Mouse (Mus musculus) hindbrain, embryonic 15.5 days (tissue): ENCODE measurements at regions not wholly inside any gene's neighbourhood (a gene's known extent, or its start where the extent isn't known, plus 50 kb on each side); places are given as distances from the start of the nearest gene placed in this dataset.

Experiments used
- ATAC-seq: fragments of 200-750 bp; cut with Nextera tagmentation; 2 replicates; pipeline ENCODE4 v1.8.0; 2017; ENCODE audit warnings: low read depth, moderate number of reproducible peaks, moderate TSS enrichment; ENCODE audit not compliant: low FRiP score
- H3K27ac ChIP-seq: fragments of 300-500 bp; sonication (generic); replicated peaks from 2 replicates; pipeline ENCODE4 v1.5.1; 2015; ENCODE audit warnings: mild to moderate bottlenecking, inconsistent platforms
- H3K27me3 ChIP-seq: fragments of 300-500 bp; sonication (generic); 2 replicates; pipeline ENCODE4 v1.6.1; 2015; ENCODE audit warnings: control low read depth, inconsistent platforms
- H3K36me3 ChIP-seq: fragments of 300-500 bp; sonication (generic); 2 replicates; pipeline ENCODE4 v1.6.1; 2015; ENCODE audit warnings: control low read depth, inconsistent platforms
- H3K4me1 ChIP-seq: fragments of 300-500 bp; sonication (generic); replicated peaks from 2 replicates; pipeline ENCODE4 v1.6.1; 2015; ENCODE audit warnings: control low read depth, inconsistent platforms
- H3K4me2 ChIP-seq: fragments of 300-500 bp; sonication (generic); 2 replicates; pipeline ENCODE4 v1.6.1; 2015; ENCODE audit warnings: moderate library complexity, mild to moderate bottlenecking, inconsistent platforms
- H3K4me3 ChIP-seq: fragments of 300-500 bp; sonication (generic); 2 replicates; pipeline ENCODE4 v1.5.1; 2015; ENCODE audit warnings: mild to moderate bottlenecking, inconsistent platforms
- H3K9ac ChIP-seq: fragments of 300-500 bp; sonication (generic); 2 replicates; pipeline ENCODE4 v1.6.1; 2015; ENCODE audit warnings: inconsistent platforms
- H3K9me3 ChIP-seq: fragments of 300-500 bp; sonication (generic); 2 replicates; pipeline ENCODE4 v1.6.1; 2016; ENCODE audit warnings: control low read depth, inconsistent platforms
- WGBS: fragments of 180-500 bp; shearing (Covaris S2); methylation state at CpG from one replicate; pipeline ENCODE4 v1.1.7; 2015; 5-methylcytosine and 5-hydroxymethylcytosine counted together

- Histone ChIP-seq H3K27me3 (no peaks in the 10 kb centered on the region), H3K4me2 (no peak overlapping the region), H3K36me3 (no peaks in the 10 kb centered on the region), H3K4me1 (no peaks in the 10 kb centered on the region), H3K9ac (no peak overlapping the region), H3K4me3 (no peak overlapping the region), H3K9me3 (no peaks in the 10 kb centered on the region), H3K27ac (no peak overlapping the region)
- no peak for ATAC-seq
- 56% methylated on average over 1 of the region's 1 CpGs for WGBS
Measured at GRCm38 (mm10) chr16:51457166-51457565, 573.9 kb upstream of the Cblb start.

- Histone ChIP-seq H3K9ac (no peak overlapping the region), H3K4me1 (no peaks in the 10 kb centered on the region), H3K36me3 (no peaks in the 10 kb centered on the region), H3K27ac (no peak overlapping the region), H3K4me3 (no peak overlapping the region), H3K9me3 (no peaks in the 10 kb centered on the region), H3K4me2 (no peak overlapping the region), H3K27me3 (no peaks in the 10 kb centered on the region)
- no peak for ATAC-seq
- WGBS: 66% methylated on average over 3 of the region's 3 CpGs
Measured at GRCm38 (mm10) chr16:51475690-51476089, 555.3 kb upstream of the Cblb start.

- no peak overlapping the region for H3K4me2 ChIP-seq
- no peaks in the 10 kb centered on the region for H3K36me3 ChIP-seq
Measured at GRCm38 (mm10) chr16:51496096-51496495, 534.9 kb upstream of the Cblb start.

GRCm38 (mm10) chr16:51497777-51498176, 533.2 kb upstream of the Cblb start:
- H3K9ac ChIP-seq: no peak overlapping the region
- 94% methylated on average over 7 of the region's 7 CpGs for WGBS
- no peak overlapping the region for H3K4me2 ChIP-seq
- no peaks in the 10 kb centered on the region for H3K9me3 ChIP-seq
- H3K4me3 ChIP-seq: no peak overlapping the region
- no peak for ATAC-seq
- no peak overlapping the region for H3K27ac ChIP-seq
- no peaks in the 10 kb centered on the region for H3K4me1 ChIP-seq
- H3K27me3 ChIP-seq: no peaks in the 10 kb centered on the region
- no peaks in the 10 kb centered on the region for H3K36me3 ChIP-seq

More at GRCm38 (mm10) chr16:51496096-51496495, 534.9 kb upstream of the Cblb start:
- Histone ChIP-seq H3K4me3 (no peak overlapping the region), H3K9me3 (no peaks in the 10 kb centered on the region), H3K27me3 (no peaks in the 10 kb centered on the region), H3K27ac (no peak overlapping the region), H3K9ac (no peak overlapping the region), H3K4me1 (no peaks in the 10 kb centered on the region)
- ATAC-seq: no peak
- 85% methylated on average over 2 of the region's 2 CpGs for WGBS

GRCm38 (mm10) chr16:51517079-51517478, 513.9 kb upstream of the Cblb start:
- no peak overlapping the region for H3K4me3 ChIP-seq
- H3K27ac ChIP-seq: no peak overlapping the region
- peaks cover 18% of the 10 kb centered on the region for H3K4me1 ChIP-seq
- ATAC-seq: no peak
- no peaks in the 10 kb centered on the region for H3K27me3 ChIP-seq
- no peaks in the 10 kb centered on the region for H3K9me3 ChIP-seq
- H3K36me3 ChIP-seq: no peaks in the 10 kb centered on the region
- H3K4me2 ChIP-seq: no peak overlapping the region
- H3K9ac ChIP-seq: no peak overlapping the region
- 45% methylated on average over 3 of the region's 3 CpGs for WGBS

GRCm38 (mm10) chr16:51520762-51521161, 510.3 kb upstream of the Cblb start:
- H3K9ac ChIP-seq: no peak overlapping the region
- H3K4me1 ChIP-seq: peaks cover 18% of the 10 kb centered on the region
- no peak overlapping the region for H3K4me3 ChIP-seq
- ATAC-seq: no peak
- 0 out of 2 replicates have a peak overlapping the region, but pooled peaks have one; percentile 18 for H3K27ac ChIP-seq
- WGBS: 43% methylated on average over 4 of the region's 4 CpGs
- H3K27me3 ChIP-seq: no peaks in the 10 kb centered on the region
- H3K9me3 ChIP-seq: no peaks in the 10 kb centered on the region
- no peak overlapping the region for H3K4me2 ChIP-seq
- H3K36me3 ChIP-seq: no peaks in the 10 kb centered on the region

- WGBS: 45% methylated on average over 13 of the region's 13 CpGs
Measured at GRCm38 (mm10) chr16:51521317-51522092, 509.5 kb upstream of the Cblb start.

GRCm38 (mm10) chr16:51524023-51524422, 507.0 kb upstream of the Cblb start:
- H3K4me3 ChIP-seq: no peak overlapping the region
- H3K27me3 ChIP-seq: no peaks in the 10 kb centered on the region
- H3K9me3 ChIP-seq: no peaks in the 10 kb centered on the region
- no peak overlapping the region for H3K9ac ChIP-seq
- 85% methylated on average over 1 of the region's 1 CpGs for WGBS
- H3K36me3 ChIP-seq: no peaks in the 10 kb centered on the region
- peaks cover 13% of the 10 kb centered on the region for H3K4me1 ChIP-seq
- no peak for ATAC-seq
- H3K4me2 ChIP-seq: no peak overlapping the region
- no peak overlapping the region for H3K27ac ChIP-seq

More at GRCm38 (mm10) chr16:51521317-51522092, 509.5 kb upstream of the Cblb start:
- H3K4me2 ChIP-seq: peak overlapping the region; percentile 42
- H3K9me3 ChIP-seq: no peaks in the 10 kb centered on the region
- peaks cover 18% of the 10 kb centered on the region for H3K4me1 ChIP-seq
- 0 out of 2 replicates have a peak overlapping the region, but pooled peaks have one; percentile 21 for H3K4me3 ChIP-seq
- peak overlapping the region; percentile 38; the same call in 1 of the 2 replicates for H3K27ac ChIP-seq
- 0 out of 2 replicates have a peak overlapping the region, but pooled peaks have one; percentile 16 for H3K9ac ChIP-seq
- no peaks in the 10 kb centered on the region for H3K36me3 ChIP-seq
- ATAC-seq: peak; percentile 54
- H3K27me3 ChIP-seq: no peaks in the 10 kb centered on the region

- Histone ChIP-seq H3K4me1 (no peaks in the 10 kb centered on the region), H3K27me3 (no peaks in the 10 kb centered on the region), H3K27ac (no peak overlapping the region), H3K4me2 (no peak overlapping the region), H3K9ac (no peak overlapping the region), H3K9me3 (no peaks in the 10 kb centered on the region), H3K4me3 (no peak overlapping the region), H3K36me3 (no peaks in the 10 kb centered on the region)
- ATAC-seq: no peak
- 90% methylated on average over 1 of the region's 1 CpGs for WGBS
Measured at GRCm38 (mm10) chr16:51532496-51532895, 498.5 kb upstream of the Cblb start.

- Histone ChIP-seq H3K4me2 (no peak overlapping the region), H3K9me3 (no peaks in the 10 kb centered on the region), H3K27ac (no peak overlapping the region), H3K4me1 (no peaks in the 10 kb centered on the region), H3K27me3 (no peaks in the 10 kb centered on the region), H3K36me3 (no peaks in the 10 kb centered on the region), H3K4me3 (no peak overlapping the region), H3K9ac (no peak overlapping the region)
- ATAC-seq: no peak
- WGBS: 85% methylated on average over 4 of the region's 4 CpGs
Measured at GRCm38 (mm10) chr16:51543769-51544168, 487.3 kb upstream of the Cblb start.

GRCm38 (mm10) chr16:51547032-51547431, 484.0 kb upstream of the Cblb start:
- no peaks in the 10 kb centered on the region for H3K27me3 ChIP-seq
- H3K9ac ChIP-seq: no peak overlapping the region
- H3K4me3 ChIP-seq: no peak overlapping the region
- 69% methylated on average over 1 of the region's 1 CpGs for WGBS
- ATAC-seq: no peak
- no peak overlapping the region for H3K27ac ChIP-seq
- H3K4me1 ChIP-seq: no peaks in the 10 kb centered on the region
- no peaks in the 10 kb centered on the region for H3K9me3 ChIP-seq
- no peaks in the 10 kb centered on the region for H3K36me3 ChIP-seq
- no peak overlapping the region for H3K4me2 ChIP-seq

GRCm38 (mm10) chr16:51562866-51563658, 468.0 kb upstream of the Cblb start:
- 91% methylated on average over 5 of the region's 5 CpGs for WGBS
- no peak overlapping the region for H3K4me2 ChIP-seq
- H3K4me3 ChIP-seq: no peak overlapping the region
- no peak overlapping the region for H3K9ac ChIP-seq
- no peak overlapping the region for H3K27ac ChIP-seq
- ATAC-seq: no peak
- no peaks in the 10 kb centered on the region for H3K4me1 ChIP-seq
- no peaks in the 10 kb centered on the region for H3K9me3 ChIP-seq
- no peaks in the 10 kb centered on the region for H3K27me3 ChIP-seq
- H3K36me3 ChIP-seq: no peaks in the 10 kb centered on the region
